Mouse (Mus musculus): ENCODE measurements around the gene Cald1. TPM values are rescaled to one million over a fixed set of nuclear protein-coding genes. Genes with fewer than 3 reads are reported as not detected.

Gene Cald1
- polyA plus RNA-seq, 1 experiment = 4.4 TPM

- Histone ChIP-seq H3K4me1 (replicated peaks; ENCODE audit: control insufficient read depth, insufficient read depth, low read length) (no peaks in the 10 kb centered on the region), H3K36me3 (ENCODE audit: control insufficient read depth, insufficient read depth, low read length) (no peaks in the 10 kb centered on the region), H3K4me3 (ENCODE audit: control insufficient read depth, insufficient read depth, low read length) (no peak overlapping the region), H3K27me3 (ENCODE audit: control insufficient read depth, insufficient read depth, low read length) (no peaks in the 10 kb centered on the region), H3K27ac (ENCODE audit: control insufficient read depth, insufficient read depth, low read length) (no peak overlapping the region)
- WGBS = 92% methylated on average over 4 of the region's 4 CpGs
- no peak for DNase-seq
- no peak for TF ChIP-seq POLR2A (IDR thresholded peaks at IDR 0.05; ENCODE audit: control insufficient read depth, extremely low read depth, insufficient read depth, low read length, poor library complexity)
- no peak for TF ChIP-seq CTCF (IDR thresholded peaks at IDR 0.05; ENCODE audit: borderline replicate concordance, control insufficient read depth, extremely low read depth, insufficient read depth, low read length, poor library complexity)
Measured at GRCm38 (mm10) chr6:34694096-34694495, 95.8 kb downstream of the Cald1 start.

GRCm38 (mm10) chr6:34703421-34704120, 105.3 kb downstream of the Cald1 start:
- no peaks in the 10 kb centered on the region for H3K36me3 ChIP-seq (ENCODE audit: control insufficient read depth, insufficient read depth, low read length)
- no peak overlapping the region for H3K27ac ChIP-seq (ENCODE audit: control insufficient read depth, insufficient read depth, low read length)
- H3K4me3 ChIP-seq (ENCODE audit: control insufficient read depth, insufficient read depth, low read length) = no peak overlapping the region
- no peaks in the 10 kb centered on the region for H3K27me3 ChIP-seq (ENCODE audit: control insufficient read depth, insufficient read depth, low read length)
- no peaks in the 10 kb centered on the region for H3K4me1 ChIP-seq (replicated peaks; ENCODE audit: control insufficient read depth, insufficient read depth, low read length)
- DNase-seq = no peak
- TF ChIP-seq CTCF (IDR thresholded peaks at IDR 0.05; ENCODE audit: borderline replicate concordance, control insufficient read depth, extremely low read depth, insufficient read depth, low read length, poor library complexity) (no peak), POLR2A (IDR thresholded peaks at IDR 0.05; ENCODE audit: control insufficient read depth, extremely low read depth, insufficient read depth, low read length, poor library complexity) (no peak)
- 83% methylated on average over 1 of the region's 1 CpGs for WGBS

- 83% methylated on average over 2 of the region's 2 CpGs for WGBS
Measured at GRCm38 (mm10) chr6:34707521-34707920, 109.2 kb downstream of the Cald1 start.

GRCm38 (mm10) chr6:34708650-34709265, 110.5 kb downstream of the Cald1 start:
- H3K36me3 ChIP-seq (ENCODE audit: control insufficient read depth, insufficient read depth, low read length) = no peaks in the 10 kb centered on the region
- 74% methylated on average over 13 of the region's 13 CpGs for WGBS
- DNase-seq = no peak

More at GRCm38 (mm10) chr6:34707521-34707920, 109.2 kb downstream of the Cald1 start:
- no peak for TF ChIP-seq CTCF (IDR thresholded peaks at IDR 0.05; ENCODE audit: borderline replicate concordance, control insufficient read depth, extremely low read depth, insufficient read depth, low read length, poor library complexity)
- TF ChIP-seq POLR2A (IDR thresholded peaks at IDR 0.05; ENCODE audit: control insufficient read depth, extremely low read depth, insufficient read depth, low read length, poor library complexity) = no peak
- Histone ChIP-seq H3K4me3 (ENCODE audit: control insufficient read depth, insufficient read depth, low read length) (no peak overlapping the region), H3K27me3 (ENCODE audit: control insufficient read depth, insufficient read depth, low read length) (no peaks in the 10 kb centered on the region), H3K36me3 (ENCODE audit: control insufficient read depth, insufficient read depth, low read length) (no peaks in the 10 kb centered on the region), H3K4me1 (replicated peaks; ENCODE audit: control insufficient read depth, insufficient read depth, low read length) (no peaks in the 10 kb centered on the region), H3K27ac (ENCODE audit: control insufficient read depth, insufficient read depth, low read length) (no peak overlapping the region)
- no peak for DNase-seq

GRCm38 (mm10) chr6:34709289-34709688, 111.0 kb downstream of the Cald1 start:
- 34% methylated on average over 11 of the region's 11 CpGs for WGBS
- H3K36me3 ChIP-seq (ENCODE audit: control insufficient read depth, insufficient read depth, low read length) = no peaks in the 10 kb centered on the region
- no peaks in the 10 kb centered on the region for H3K4me1 ChIP-seq (replicated peaks; ENCODE audit: control insufficient read depth, insufficient read depth, low read length)
- no peak overlapping the region for H3K4me3 ChIP-seq (ENCODE audit: control insufficient read depth, insufficient read depth, low read length)
- H3K27ac ChIP-seq (ENCODE audit: control insufficient read depth, insufficient read depth, low read length) = no peak overlapping the region
- DNase-seq = no peak
- TF ChIP-seq POLR2A (IDR thresholded peaks at IDR 0.05; ENCODE audit: control insufficient read depth, extremely low read depth, insufficient read depth, low read length, poor library complexity) (no peak), CTCF (IDR thresholded peaks at IDR 0.05; ENCODE audit: borderline replicate concordance, control insufficient read depth, extremely low read depth, insufficient read depth, low read length, poor library complexity) (no peak)
- no peaks in the 10 kb centered on the region for H3K27me3 ChIP-seq (ENCODE audit: control insufficient read depth, insufficient read depth, low read length)

More at GRCm38 (mm10) chr6:34708650-34709265, 110.5 kb downstream of the Cald1 start:
- no peaks in the 10 kb centered on the region for H3K4me1 ChIP-seq (replicated peaks; ENCODE audit: control insufficient read depth, insufficient read depth, low read length)
- no peak overlapping the region for H3K27ac ChIP-seq (ENCODE audit: control insufficient read depth, insufficient read depth, low read length)
- no peak overlapping the region for H3K4me3 ChIP-seq (ENCODE audit: control insufficient read depth, insufficient read depth, low read length)
- TF ChIP-seq POLR2A (IDR thresholded peaks at IDR 0.05; ENCODE audit: control insufficient read depth, extremely low read depth, insufficient read depth, low read length, poor library complexity) = no peak
- no peaks in the 10 kb centered on the region for H3K27me3 ChIP-seq (ENCODE audit: control insufficient read depth, insufficient read depth, low read length)

- Histone ChIP-seq H3K27me3 (ENCODE audit: control insufficient read depth, insufficient read depth, low read length) (no peaks in the 10 kb centered on the region), H3K36me3 (ENCODE audit: control insufficient read depth, insufficient read depth, low read length) (no peaks in the 10 kb centered on the region), H3K27ac (ENCODE audit: control insufficient read depth, insufficient read depth, low read length) (no peak overlapping the region), H3K4me3 (ENCODE audit: control insufficient read depth, insufficient read depth, low read length) (no peak overlapping the region), H3K4me1 (replicated peaks; ENCODE audit: control insufficient read depth, insufficient read depth, low read length) (no peaks in the 10 kb centered on the region)
- WGBS = 86% methylated on average over 14 of the region's 14 CpGs
- DNase-seq = no peak
- no peak for TF ChIP-seq POLR2A (IDR thresholded peaks at IDR 0.05; ENCODE audit: control insufficient read depth, extremely low read depth, insufficient read depth, low read length, poor library complexity)
- no peak for TF ChIP-seq CTCF (IDR thresholded peaks at IDR 0.05; ENCODE audit: borderline replicate concordance, control insufficient read depth, extremely low read depth, insufficient read depth, low read length, poor library complexity)
Measured at GRCm38 (mm10) chr6:34709946-34710682, 111.8 kb downstream of the Cald1 start.
